Mouse (Mus musculus) right cerebral cortex, postnatal 36 days (tissue): Measurements from ENCODE around the gene Cox6b2.

Experiments used
- DNase-seq, 2 experiments: peaks; one replicate each; pipeline ENCODE4 v3.0.0; 2022; ENCODE audit warnings: low spot score in 2 of 2, mixed read lengths in 1 of 2

The Cox6b2 gene

GRCm38 (mm10) chr7:4764946-4765710 is 12.2 kb upstream of the Cox6b2 start:
- no peak for DNase-seq

GRCm38 (mm10) chr7:4759670-4760069 is 6.8 kb upstream of the Cox6b2 start:
- no peak for DNase-seq

- no peak for DNase-seq
Observed at GRCm38 (mm10) chr7:4751971-4752820, 698 bp downstream of the Cox6b2 start.

GRCm38 (mm10) chr7:4749169-4749568 is 3.7 kb downstream of the Cox6b2 start:
- DNase-seq, result no peak

- no peak for DNase-seq
Observed at GRCm38 (mm10) chr7:4748321-4748720, 4.6 kb downstream of the Cox6b2 start.

- no peak for DNase-seq
Observed at GRCm38 (mm10) chr7:4747156-4747899, 5.6 kb downstream of the Cox6b2 start.

GRCm38 (mm10) chr7:4746326-4746980 is 6.4 kb downstream of the Cox6b2 start:
- no peak for DNase-seq

- DNase-seq, result no peak
Observed at GRCm38 (mm10) chr7:4744886-4745285, 8.0 kb downstream of the Cox6b2 start.

- no peak for DNase-seq
Observed at GRCm38 (mm10) chr7:4743354-4743753, 9.5 kb downstream of the Cox6b2 start.

GRCm38 (mm10) chr7:4742482-4742819 is 10.4 kb downstream of the Cox6b2 start:
- DNase-seq, result no peak

- DNase-seq, result no peak
Observed at GRCm38 (mm10) chr7:4741672-4742481, 11.0 kb downstream of the Cox6b2 start.

GRCm38 (mm10) chr7:4741151-4741550 is 11.7 kb downstream of the Cox6b2 start:
- no peak for DNase-seq

GRCm38 (mm10) chr7:4740309-4740727 is 12.6 kb downstream of the Cox6b2 start:
- DNase-seq, result no peak

GRCm38 (mm10) chr7:4739544-4740275 is 13.2 kb downstream of the Cox6b2 start, which contains the start of gene Kmt5c:
TSS of gene Kmt5c (plus strand) at chr7:4740115.
- peak; percentile 98 to 100 for DNase-seq

GRCm38 (mm10) chr7:4739041-4739543 is 13.8 kb downstream of the Cox6b2 start:
- DNase-seq, result no peak

GRCm38 (mm10) chr7:4732968-4733392 is 19.9 kb downstream of the Cox6b2 start:
- DNase-seq, result no peak

GRCm38 (mm10) chr7:4731090-4731489 is 21.8 kb downstream of the Cox6b2 start:
- no peak for DNase-seq

- DNase-seq, result no peak
Observed at GRCm38 (mm10) chr7:4725169-4725568, 27.7 kb downstream of the Cox6b2 start, which contains the start of gene Tmem150b. TSS of gene Tmem150b (minus strand) at chr7:4725249.

GRCm38 (mm10) chr7:4724359-4724758 is 28.5 kb downstream of the Cox6b2 start:
- no peak for DNase-seq

GRCm38 (mm10) chr7:4723508-4723907 is 29.4 kb downstream of the Cox6b2 start:
- DNase-seq, result peak in 1 of 2 experiments; percentile 45
